Mouse (Mus musculus): ENCODE data around the gene Retsat.

GRCm38 (mm10) chr6:72597956-72598753, at the start of gene Retsat, which contains the start of gene Elmod3:
- no peak for TF ChIP-seq CTCF (IDR thresholded peaks at IDR 0.05; ENCODE audit: control insufficient read depth, insufficient read depth, low read length)
- TF ChIP-seq POLR2A (IDR thresholded peaks at IDR 0.05; ENCODE audit: borderline replicate concordance, control insufficient read depth, low read depth, low read length) = peak; percentile 72; the same call in 1 of the 2 replicates

All from bone marrow, adult 2 months (tissue).